Mouse (Mus musculus) ES-Bruce4 (cell line): ENCODE measurements around the gene Gjb5.

Experiments used
- CTCF ChIP-seq: IDR thresholded peaks from one replicate; pipeline ENCODE4 v1.8.1; 2011; ENCODE audit warnings: low read depth, low read length
- EP300 ChIP-seq: IDR thresholded peaks from 2 replicates; pipeline ENCODE4 v1.6.1; 2011; ENCODE audit warnings: low read depth, low read length; ENCODE audit not compliant: insufficient read depth
- POLR2A ChIP-seq: IDR thresholded peaks from one replicate; pipeline ENCODE4 v1.8.1; 2011; ENCODE audit warnings: low read length; ENCODE audit not compliant: insufficient read depth

DNA sequence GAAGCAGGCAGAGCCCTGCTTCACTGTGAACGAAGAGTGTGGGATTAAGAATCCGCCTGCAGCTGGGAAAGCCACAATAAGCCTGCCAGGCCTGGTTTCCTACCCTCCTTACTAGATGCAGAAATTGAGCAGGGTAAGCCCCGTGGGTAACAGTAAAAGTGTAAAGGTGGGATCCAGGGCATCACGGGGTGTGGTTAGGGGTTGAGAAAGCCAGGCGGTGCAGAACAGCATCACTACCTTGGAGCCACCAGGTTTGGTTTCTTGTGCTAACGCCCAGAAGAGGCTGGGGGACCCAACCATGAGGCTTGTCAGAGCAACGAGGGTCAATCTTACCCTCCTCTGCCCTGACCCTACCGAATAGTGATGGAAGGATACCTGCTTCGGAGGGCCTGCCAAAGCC is 43.4 kb downstream of the Gjb5 start:
- TF ChIP-seq CTCF (no peak), POLR2A (no peak), EP300 (no peak)
